Mouse (Mus musculus): Measurements from ENCODE around the gene Tiam1. TPM values are rescaled to one million over a fixed set of nuclear protein-coding genes. Genes with fewer than 3 reads are reported as not detected.

Gene Tiam1
- polyA plus RNA-seq, 1 experiment from 2014 or later, result 12.8 TPM

DNA sequence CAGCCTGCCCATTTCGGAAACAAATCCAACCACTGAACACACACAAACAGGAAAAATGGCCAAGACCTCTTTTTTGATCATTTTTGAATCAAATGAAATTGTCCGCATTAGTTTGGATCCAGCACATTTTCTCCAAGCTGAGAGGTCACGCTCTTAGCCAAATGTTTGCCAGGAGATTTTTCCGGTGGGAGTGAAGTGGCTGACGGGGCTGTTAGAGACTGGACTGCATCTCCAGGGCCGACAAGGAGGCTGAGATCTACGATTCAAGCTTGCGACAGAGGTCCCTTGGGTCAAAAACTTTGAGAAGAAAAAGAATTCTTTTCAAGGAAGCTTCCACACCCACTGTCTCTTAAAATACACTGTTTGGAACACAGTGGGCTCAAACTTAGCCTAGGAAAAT lies 248.8 kb downstream of the Tiam1 start:
- H3K27ac ChIP-seq (ENCODE audit: low read length), result no peak overlapping the region
- H3K27me3 ChIP-seq (ENCODE audit: control insufficient read depth, insufficient read depth, low read depth, low read length), result no peaks in the 10 kb centered on the region
- H3K9ac ChIP-seq (ENCODE audit: low read length), result no peak overlapping the region
- WGBS, result 26% methylated on average over 8 of the region's 8 CpGs
- H3K36me3 ChIP-seq (ENCODE audit: control insufficient read depth, insufficient read depth, low read length), result no peaks in the 10 kb centered on the region
- H3K9me3 ChIP-seq (ENCODE audit: control insufficient read depth, low read length), result no peaks in the 10 kb centered on the region
- no peak overlapping the region for H3K4me3 ChIP-seq (ENCODE audit: low read length)
- no peak for ATAC-seq (ENCODE audit: low read depth)
- peaks cover 9% of the 10 kb centered on the region for H3K4me1 ChIP-seq (replicated peaks; ENCODE audit: control insufficient read depth, insufficient read depth, low read length)
- no peak overlapping the region for H3K4me2 ChIP-seq (ENCODE audit: low read depth, low read length)

DNA sequence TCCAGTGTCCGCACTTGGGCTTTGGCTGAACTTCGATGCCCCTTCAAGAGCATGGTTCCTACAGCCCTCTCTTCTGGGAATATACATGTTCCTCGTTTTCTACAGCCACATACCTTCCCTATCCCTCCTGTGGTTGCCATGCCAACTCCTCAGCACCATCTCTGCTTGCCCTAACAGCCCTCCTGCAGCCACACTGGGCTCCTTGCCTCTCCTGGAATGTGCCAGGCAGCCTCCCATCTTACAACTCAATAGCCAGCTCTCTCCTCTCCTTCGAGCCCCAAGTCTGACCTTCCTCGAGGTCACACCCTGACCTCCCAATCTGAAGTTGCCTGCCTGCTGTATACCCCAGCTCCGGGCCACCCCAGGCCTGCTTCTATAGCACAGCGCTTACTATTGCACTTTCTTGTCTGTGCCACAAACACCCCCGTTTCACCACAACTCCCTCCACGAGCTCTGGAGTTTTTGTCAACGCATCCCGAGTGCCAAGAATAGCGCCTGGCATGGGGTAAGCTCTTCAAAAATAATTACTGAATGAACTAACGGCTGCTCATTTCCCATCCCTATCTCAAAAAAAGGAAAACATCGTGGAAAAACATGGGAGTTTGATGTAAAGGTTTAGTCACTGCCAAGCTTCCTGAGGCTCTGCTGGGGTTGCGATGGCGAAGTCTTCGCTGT lies 252.9 kb downstream of the Tiam1 start:
- Histone ChIP-seq H3K27ac (ENCODE audit: low read length) (no peak overlapping the region), H3K36me3 (ENCODE audit: control insufficient read depth, insufficient read depth, low read length) (no peaks in the 10 kb centered on the region), H3K4me1 (replicated peaks; ENCODE audit: control insufficient read depth, insufficient read depth, low read length) (peaks cover 4% of the 10 kb centered on the region), H3K27me3 (ENCODE audit: control insufficient read depth, insufficient read depth, low read depth, low read length) (no peaks in the 10 kb centered on the region), H3K4me3 (ENCODE audit: low read length) (no peak overlapping the region), H3K4me2 (ENCODE audit: low read depth, low read length) (no peak overlapping the region), H3K9ac (ENCODE audit: low read length) (no peak overlapping the region), H3K9me3 (ENCODE audit: control insufficient read depth, low read length) (0 out of 2 replicates have a peak, but pooled peaks cover 2% of the 10 kb centered on the region)
- WGBS, result 66% methylated on average over 17 of the region's 17 CpGs
- ATAC-seq (ENCODE audit: low read depth), result no peak

DNA sequence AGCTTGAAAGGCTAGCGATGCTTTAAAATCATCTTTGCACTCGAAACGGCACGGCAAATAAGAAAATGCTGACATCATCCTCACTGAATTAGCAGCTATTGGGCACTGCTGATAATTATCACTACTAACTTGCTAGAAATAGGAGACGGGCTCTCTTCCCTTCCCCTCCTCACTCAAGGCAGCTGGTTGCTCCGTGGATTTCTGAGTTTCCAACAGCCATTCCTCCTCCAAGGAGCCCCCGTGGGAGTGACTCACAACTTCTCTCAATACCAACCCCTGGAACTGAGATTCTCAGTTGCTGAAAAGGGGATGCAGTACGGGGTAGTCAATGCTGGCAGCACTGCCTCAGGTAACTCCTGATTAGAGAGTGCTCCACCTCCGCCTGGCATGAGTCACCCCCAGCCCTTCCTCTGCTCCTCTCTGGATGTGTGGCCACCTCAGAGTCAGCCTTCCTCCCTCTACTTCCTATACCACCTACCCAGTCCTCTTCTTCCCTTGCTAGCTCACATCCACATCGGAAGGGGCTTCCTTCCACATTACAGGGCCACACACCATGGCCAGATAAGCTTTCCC lies 253.6 kb downstream of the Tiam1 start:
- no peaks in the 10 kb centered on the region for H3K27me3 ChIP-seq (ENCODE audit: control insufficient read depth, insufficient read depth, low read depth, low read length)
- H3K36me3 ChIP-seq (ENCODE audit: control insufficient read depth, insufficient read depth, low read length), result no peaks in the 10 kb centered on the region
- H3K27ac ChIP-seq (ENCODE audit: low read length), result no peak overlapping the region
- no peak overlapping the region for H3K4me3 ChIP-seq (ENCODE audit: low read length)
- 0 out of 2 replicates have a peak, but pooled peaks cover 2% of the 10 kb centered on the region for H3K9me3 ChIP-seq (ENCODE audit: control insufficient read depth, low read length)
- no peak for ATAC-seq (ENCODE audit: low read depth)
- no peak overlapping the region for H3K4me2 ChIP-seq (ENCODE audit: low read depth, low read length)
- H3K9ac ChIP-seq (ENCODE audit: low read length), result no peak overlapping the region
- H3K4me1 ChIP-seq (replicated peaks; ENCODE audit: control insufficient read depth, insufficient read depth, low read length), result peaks cover 2% of the 10 kb centered on the region
- 65% methylated on average over 10 of the region's 10 CpGs for WGBS

GRCm38 (mm10) chr16:89886561-89886960 lies 257.0 kb downstream of the Tiam1 start:
- H3K36me3 ChIP-seq (ENCODE audit: control insufficient read depth, insufficient read depth, low read length), result no peaks in the 10 kb centered on the region
- no peak overlapping the region for H3K9ac ChIP-seq (ENCODE audit: low read length)
- ATAC-seq (ENCODE audit: low read depth), result no peak
- no peaks in the 10 kb centered on the region for H3K27me3 ChIP-seq (ENCODE audit: control insufficient read depth, insufficient read depth, low read depth, low read length)
- H3K4me3 ChIP-seq (ENCODE audit: low read length), result no peak overlapping the region
- H3K4me1 ChIP-seq (replicated peaks; ENCODE audit: control insufficient read depth, insufficient read depth, low read length), result no peaks in the 10 kb centered on the region
- no peak overlapping the region for H3K27ac ChIP-seq (ENCODE audit: low read length)
- H3K9me3 ChIP-seq (ENCODE audit: control insufficient read depth, low read length), result 0 out of 2 replicates have a peak, but pooled peaks cover 2% of the 10 kb centered on the region
- H3K4me2 ChIP-seq (ENCODE audit: low read depth, low read length), result no peak overlapping the region

DNA sequence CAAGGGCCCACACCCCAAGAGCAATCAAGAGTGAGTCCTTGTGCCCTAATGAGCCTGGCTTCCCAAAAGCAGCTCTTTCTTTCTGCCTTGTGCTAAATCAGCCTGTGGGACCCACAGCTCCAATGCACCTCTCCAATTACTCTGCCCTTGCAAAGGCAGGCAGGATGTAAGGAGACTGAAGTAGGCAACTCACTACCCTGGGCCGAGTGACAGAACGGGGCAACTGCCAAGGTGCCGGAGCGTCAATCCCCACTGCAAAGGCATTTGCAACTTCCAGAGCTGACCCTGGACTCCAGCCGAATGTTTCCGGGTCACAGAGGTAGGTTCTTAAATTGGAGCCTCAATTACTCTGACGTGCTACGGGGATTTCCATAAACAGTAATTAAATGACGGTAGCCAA lies 257.9 kb downstream of the Tiam1 start:
- Histone ChIP-seq H3K9ac (ENCODE audit: low read length) (no peak overlapping the region), H3K27me3 (ENCODE audit: control insufficient read depth, insufficient read depth, low read depth, low read length) (no peaks in the 10 kb centered on the region), H3K4me3 (ENCODE audit: low read length) (no peak overlapping the region), H3K27ac (ENCODE audit: low read length) (no peak overlapping the region), H3K36me3 (ENCODE audit: control insufficient read depth, insufficient read depth, low read length) (no peaks in the 10 kb centered on the region), H3K4me2 (ENCODE audit: low read depth, low read length) (no peak overlapping the region), H3K4me1 (replicated peaks; ENCODE audit: control insufficient read depth, insufficient read depth, low read length) (no peaks in the 10 kb centered on the region), H3K9me3 (ENCODE audit: control insufficient read depth, low read length) (0 out of 2 replicates have a peak, but pooled peaks cover 2% of the 10 kb centered on the region)
- WGBS, result 66% methylated on average over 9 of the region's 9 CpGs
- no peak for ATAC-seq (ENCODE audit: low read depth)

- H3K36me3 ChIP-seq (ENCODE audit: control insufficient read depth, insufficient read depth, low read length), result no peaks in the 10 kb centered on the region
- no peaks in the 10 kb centered on the region for H3K4me1 ChIP-seq (replicated peaks; ENCODE audit: control insufficient read depth, insufficient read depth, low read length)
- H3K9ac ChIP-seq (ENCODE audit: low read length), result no peak overlapping the region
- H3K27ac ChIP-seq (ENCODE audit: low read length), result no peak overlapping the region
- H3K4me3 ChIP-seq (ENCODE audit: low read length), result no peak overlapping the region
- no peaks in the 10 kb centered on the region for H3K27me3 ChIP-seq (ENCODE audit: control insufficient read depth, insufficient read depth, low read depth, low read length)
- H3K4me2 ChIP-seq (ENCODE audit: low read depth, low read length), result no peak overlapping the region
- 0 out of 2 replicates have a peak, but pooled peaks cover 2% of the 10 kb centered on the region for H3K9me3 ChIP-seq (ENCODE audit: control insufficient read depth, low read length)
- no peak for ATAC-seq (ENCODE audit: low read depth)
- 91% methylated on average over 4 of the region's 4 CpGs for WGBS
These were observed 259.7 kb downstream of the Tiam1 start for GRCm38 (mm10) chr16:89883897-89884296.

GRCm38 (mm10) chr16:89882477-89883234 lies 260.9 kb downstream of the Tiam1 start:
- Histone ChIP-seq H3K27me3 (ENCODE audit: control insufficient read depth, insufficient read depth, low read depth, low read length) (no peaks in the 10 kb centered on the region), H3K4me3 (ENCODE audit: low read length) (no peak overlapping the region), H3K4me2 (ENCODE audit: low read depth, low read length) (no peak overlapping the region), H3K4me1 (replicated peaks; ENCODE audit: control insufficient read depth, insufficient read depth, low read length) (no peaks in the 10 kb centered on the region), H3K27ac (ENCODE audit: low read length) (no peak overlapping the region), H3K9ac (ENCODE audit: low read length) (no peak overlapping the region), H3K36me3 (ENCODE audit: control insufficient read depth, insufficient read depth, low read length) (no peaks in the 10 kb centered on the region), H3K9me3 (ENCODE audit: control insufficient read depth, low read length) (0 out of 2 replicates have a peak, but pooled peaks cover 2% of the 10 kb centered on the region)
- no peak for ATAC-seq (ENCODE audit: low read depth)
- 58% methylated on average over 14 of the region's 14 CpGs for WGBS

GRCm38 (mm10) chr16:89877206-89877605 lies 266.4 kb downstream of the Tiam1 start:
- Histone ChIP-seq H3K9ac (ENCODE audit: low read length) (no peak overlapping the region), H3K27me3 (ENCODE audit: control insufficient read depth, insufficient read depth, low read depth, low read length) (no peaks in the 10 kb centered on the region), H3K36me3 (ENCODE audit: control insufficient read depth, insufficient read depth, low read length) (no peaks in the 10 kb centered on the region), H3K9me3 (ENCODE audit: control insufficient read depth, low read length) (no peaks in the 10 kb centered on the region), H3K4me3 (ENCODE audit: low read length) (no peak overlapping the region), H3K4me1 (replicated peaks; ENCODE audit: control insufficient read depth, insufficient read depth, low read length) (no peaks in the 10 kb centered on the region), H3K27ac (ENCODE audit: low read length) (no peak overlapping the region), H3K4me2 (ENCODE audit: low read depth, low read length) (no peak overlapping the region)
- no peak for ATAC-seq (ENCODE audit: low read depth)
- WGBS, result 91% methylated on average over 10 of the region's 10 CpGs

DNA sequence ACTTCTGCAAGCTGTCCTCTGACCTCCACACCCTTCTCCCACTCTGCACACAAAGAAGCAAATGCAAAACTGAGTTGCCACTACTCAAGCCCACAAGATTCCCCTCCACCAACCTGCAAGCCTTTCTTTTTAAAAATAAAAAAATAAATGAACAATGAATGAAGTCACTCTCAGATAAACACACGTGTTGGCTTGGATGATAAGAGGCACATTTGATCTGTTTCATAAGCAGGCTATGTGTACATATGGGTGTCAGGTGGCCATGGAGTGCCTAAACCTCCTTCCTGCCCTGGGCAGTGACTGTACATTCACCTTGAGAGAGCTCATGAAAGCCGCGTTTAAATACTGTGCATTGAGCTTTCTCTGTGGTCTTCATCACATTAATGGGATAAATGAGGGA lies 267.5 kb downstream of the Tiam1 start:
- H3K36me3 ChIP-seq (ENCODE audit: control insufficient read depth, insufficient read depth, low read length), result no peaks in the 10 kb centered on the region
- H3K4me2 ChIP-seq (ENCODE audit: low read depth, low read length), result no peak overlapping the region
- no peak overlapping the region for H3K27ac ChIP-seq (ENCODE audit: low read length)
- no peak overlapping the region for H3K4me3 ChIP-seq (ENCODE audit: low read length)
- no peaks in the 10 kb centered on the region for H3K9me3 ChIP-seq (ENCODE audit: control insufficient read depth, low read length)
- H3K27me3 ChIP-seq (ENCODE audit: control insufficient read depth, insufficient read depth, low read depth, low read length), result no peaks in the 10 kb centered on the region
- H3K9ac ChIP-seq (ENCODE audit: low read length), result no peak overlapping the region
- WGBS, result 66% methylated on average over 3 of the region's 3 CpGs
- no peaks in the 10 kb centered on the region for H3K4me1 ChIP-seq (replicated peaks; ENCODE audit: control insufficient read depth, insufficient read depth, low read length)
- no peak for ATAC-seq (ENCODE audit: low read depth)
